11 mouse cellular contexts compared by ENCODE assay signal in the genomic region with DNA sequence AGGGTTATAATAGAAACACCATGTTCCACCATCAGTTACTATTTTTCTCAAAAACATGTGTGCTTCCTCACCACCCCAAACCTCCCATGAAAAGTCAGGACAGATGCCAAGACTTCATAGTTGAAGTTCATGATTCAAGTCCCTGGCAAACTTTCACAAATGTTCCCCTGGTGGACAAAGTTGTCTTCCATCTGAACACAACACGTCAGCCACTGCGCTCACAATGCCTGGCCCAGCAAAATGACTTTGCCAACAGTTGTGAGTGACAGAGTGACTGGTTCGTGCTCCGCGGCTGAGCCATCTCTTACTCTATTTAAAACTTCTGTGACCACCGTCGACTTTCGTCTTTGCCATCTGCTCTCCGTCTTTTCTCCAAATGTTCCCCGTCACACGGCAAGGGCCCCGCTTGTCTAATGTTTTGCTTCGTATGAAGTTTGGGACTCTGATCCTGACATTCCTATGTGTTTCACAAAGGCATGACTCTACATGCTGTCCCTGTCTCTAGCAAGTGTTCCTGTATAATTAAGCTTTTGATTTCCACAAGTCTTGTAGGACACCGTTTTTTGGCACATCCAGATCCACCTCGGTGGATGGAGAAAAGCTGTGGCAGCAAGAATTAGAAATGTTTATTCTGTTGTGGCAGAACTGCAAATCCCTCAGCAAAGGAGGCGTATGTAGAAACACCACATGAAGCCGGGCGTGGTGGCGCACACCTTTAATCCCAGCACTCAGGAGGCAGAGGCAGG.
DNase-seq lines count a peak whose midpoint lies in the region.
"Had no signal": no experiment of that assay in that cellular context is flagged by ENCODE, and none has a peak within 500 bp of the region (broad histone marks: within the 10 kb centered on the region; RNA-seq: fewer than 3 reads in every experiment).

No protein-coding gene starts in this region.

- WGBS in heart, embryonic 10.5 days: 90% methylated on average over 19 of the region's 19 CpGs

- no peaks in the 10 kb centered on the region for H3K27me3 ChIP-seq in heart, embryonic 10.5 days (ENCODE audit: insufficient read depth, poor library complexity, severe bottlenecking)

- peak; percentile 96 for DNase-seq in heart, adult 11 months
- no peak for DNase-seq in heart, embryonic 10.5 days (ENCODE audit: low spot score)
- peak; percentile 38 for DNase-seq in urinary bladder, postnatal 14 days (ENCODE audit: low spot score)
- DNase-seq in urinary bladder, adult 2 months (ENCODE audit: low spot score): no peak
- peak; percentile 17 to 54 for DNase-seq in lung, adult 18-20 months
- DNase-seq in spleen, postnatal 36 days (ENCODE audit: low spot score in 2 of 2): no peak
- no peak for DNase-seq in thymus, postnatal 36 days
- no peak for DNase-seq in yolk sac, embryonic 10.5 days (ENCODE audit: low spot score)
- DNase-seq: embryo, embryonic 11 days; kidney, postnatal 25 days; liver had no signal

- no peaks in the 10 kb centered on the region for H3K4me1 ChIP-seq in heart, embryonic 10.5 days

- H3K27ac ChIP-seq in heart, embryonic 10.5 days: no peak overlapping the region

- no peaks in the 10 kb centered on the region for H3K9me3 ChIP-seq in heart, embryonic 10.5 days

- no peak overlapping the region for H3K4me3 ChIP-seq in heart, embryonic 10.5 days

- H3K36me3 ChIP-seq in heart, embryonic 10.5 days: no peaks in the 10 kb centered on the region

Comparison
In these comparisons a context has a peak if more than half of its experiments do, and no peak if none do; other contexts are left out.
1. DNase-seq: peak in heart, adult 11 months (single experiment), urinary bladder, postnatal 14 days (single experiment) and lung, adult 18-20 months (2 of 2); none in heart, embryonic 10.5 days (single experiment), urinary bladder, adult 2 months (single experiment), spleen, postnatal 36 days (0 of 2), thymus, postnatal 36 days (0 of 2) and yolk sac, embryonic 10.5 days (single experiment).